Mouse (Mus musculus) limb, embryonic 12.5 days (tissue): Measurements from ENCODE around the gene Ell. TPM values are rescaled to one million over a fixed set of nuclear protein-coding genes. Genes with fewer than 3 reads are reported as not detected.

Experiments
- ATAC-seq: fragments of 200-750 bp; cut with Nextera tagmentation; 2 replicates; pipeline ENCODE4 v1.8.0; 2017; ENCODE audit warnings: low read depth, moderate TSS enrichment; ENCODE audit not compliant: insufficient number of reproducible peaks, insufficient read depth, low FRiP score, low TSS enrichment
- H3K27ac ChIP-seq: fragments of 300-500 bp; sonication (generic); 2 replicates; pipeline ENCODE4 v1.5.1; 2016; ENCODE audit warnings: mild to moderate bottlenecking, moderate library complexity
- H3K27me3 ChIP-seq: fragments of 300-500 bp; sonication (generic); 2 replicates; pipeline ENCODE4 v1.6.1; 2016; ENCODE audit warnings: mild to moderate bottlenecking, moderate library complexity
- H3K36me3 ChIP-seq: fragments of 300-500 bp; sonication (generic); 2 replicates; pipeline ENCODE4 v1.6.1; 2016; ENCODE audit warnings: mild to moderate bottlenecking, moderate library complexity
- H3K4me1 ChIP-seq: fragments of 300-500 bp; sonication (generic); replicated peaks from 2 replicates; pipeline ENCODE4 v1.6.1; 2016
- H3K4me2 ChIP-seq: fragments of 300-500 bp; sonication (generic); 2 replicates; pipeline ENCODE4 v1.6.1; 2016; ENCODE audit warnings: mild to moderate bottlenecking, moderate library complexity
- H3K4me3 ChIP-seq: fragments of 300-500 bp; sonication (generic); replicated peaks from 2 replicates; pipeline ENCODE4 v1.5.1; 2016; ENCODE audit warnings: mild to moderate bottlenecking
- H3K9ac ChIP-seq: fragments of 300-500 bp; sonication (generic); replicated peaks from 2 replicates; pipeline ENCODE4 v1.6.1; 2016; ENCODE audit warnings: mild to moderate bottlenecking, moderate library complexity
- H3K9me3 ChIP-seq: fragments of 300-500 bp; sonication (generic); 2 replicates; pipeline ENCODE4 v1.6.1; 2016; ENCODE audit warnings: mild to moderate bottlenecking, moderate library complexity
- WGBS: fragments of 180-500 bp; shearing (Covaris S2); methylation state at CpG from one replicate; pipeline ENCODE4 v1.1.7; 2016; 5-methylcytosine and 5-hydroxymethylcytosine counted together
- polyA plus RNA-seq: library from polyadenylated mRNA; unstranded; fragments of >200 nt; fragmentation: Nextera tagmentation; extraction: Ambion mirVana; gene quantifications from 2 replicates; pipeline ENCODE4 v1.2.1, GENCODE M21; 2016

Gene Ell
- polyA plus RNA-seq, 1 experiment from 2014 or later: 18.7 TPM

- WGBS: 37% methylated on average over 9 of the region's 9 CpGs
Observed at GRCm38 (mm10) chr8:70618888-70619334, 79.7 kb downstream of the Ell start.

GRCm38 (mm10) chr8:70622220-70622619 is 83.0 kb downstream of the Ell start:
- Histone ChIP-seq H3K27me3 (peaks cover 29% of the 10 kb centered on the region), H3K9ac (no peak overlapping the region), H3K27ac (no peak overlapping the region), H3K9me3 (no peaks in the 10 kb centered on the region), H3K4me3 (no peak overlapping the region), H3K4me1 (peaks cover 18% of the 10 kb centered on the region), H3K4me2 (no peak overlapping the region), H3K36me3 (no peaks in the 10 kb centered on the region)
- ATAC-seq: no peak
- 60% methylated on average over 3 of the region's 3 CpGs for WGBS

More at GRCm38 (mm10) chr8:70618888-70619334, 79.7 kb downstream of the Ell start:
- H3K4me2 ChIP-seq: no peak overlapping the region
- no peak for ATAC-seq
- no peaks in the 10 kb centered on the region for H3K36me3 ChIP-seq
- H3K27me3 ChIP-seq: peaks cover 29% of the 10 kb centered on the region
- no peak overlapping the region for H3K9ac ChIP-seq
- H3K4me3 ChIP-seq: no peak overlapping the region
- peaks cover 13% of the 10 kb centered on the region for H3K4me1 ChIP-seq
- no peaks in the 10 kb centered on the region for H3K9me3 ChIP-seq
- H3K27ac ChIP-seq: no peak overlapping the region

GRCm38 (mm10) chr8:70625104-70625503 is 85.8 kb downstream of the Ell start:
- Histone ChIP-seq H3K9me3 (no peaks in the 10 kb centered on the region), H3K4me1 (peaks cover 14% of the 10 kb centered on the region), H3K36me3 (no peaks in the 10 kb centered on the region), H3K4me3 (no peak overlapping the region), H3K27me3 (peaks cover 29% of the 10 kb centered on the region), H3K27ac (0 out of 2 replicates have a peak overlapping the region, but pooled peaks have one; percentile 53), H3K9ac (no peak overlapping the region), H3K4me2 (peak overlapping the region; percentile 19)
- 20% methylated on average over 5 of the region's 5 CpGs for WGBS
- ATAC-seq: no peak

- Histone ChIP-seq H3K4me1 (peaks cover 29% of the 10 kb centered on the region), H3K4me2 (no peak overlapping the region), H3K27ac (no peak overlapping the region), H3K9ac (no peak overlapping the region), H3K9me3 (no peaks in the 10 kb centered on the region), H3K4me3 (no peak overlapping the region), H3K27me3 (peaks cover 25% of the 10 kb centered on the region), H3K36me3 (no peaks in the 10 kb centered on the region)
- 89% methylated on average over 5 of the region's 5 CpGs for WGBS
- ATAC-seq: no peak
Observed at GRCm38 (mm10) chr8:70627041-70627440, 87.8 kb downstream of the Ell start.

- Histone ChIP-seq H3K4me2 (peak overlapping the region; percentile 73), H3K36me3 (no peaks in the 10 kb centered on the region), H3K4me1 (peaks cover 33% of the 10 kb centered on the region), H3K27ac (0 out of 2 replicates have a peak overlapping the region, but pooled peaks have one; percentile 53), H3K27me3 (peaks cover 23% of the 10 kb centered on the region), H3K4me3 (peak overlapping the region; percentile 54), H3K9ac (peak overlapping the region; percentile 59), H3K9me3 (no peaks in the 10 kb centered on the region)
- no peak for ATAC-seq
- WGBS: 56% methylated on average over 7 of the region's 7 CpGs
Observed at GRCm38 (mm10) chr8:70628986-70629490, 89.8 kb downstream of the Ell start.

GRCm38 (mm10) chr8:70629574-70630531 is 90.6 kb downstream of the Ell start:
- Histone ChIP-seq H3K9ac (peak overlapping the region; percentile 59), H3K27ac (peak overlapping the region; percentile 53), H3K4me1 (peaks cover 38% of the 10 kb centered on the region), H3K4me3 (peak overlapping the region; percentile 54), H3K36me3 (no peaks in the 10 kb centered on the region), H3K27me3 (peaks cover 23% of the 10 kb centered on the region), H3K9me3 (no peaks in the 10 kb centered on the region), H3K4me2 (peak overlapping the region; percentile 73)
- ATAC-seq: peak; percentile 83
- 1% methylated on average over 60 of the region's 60 CpGs for WGBS

- Histone ChIP-seq H3K27me3 (peaks cover 23% of the 10 kb centered on the region), H3K4me3 (0 out of 2 replicates have a peak overlapping the region, but pooled peaks have one; percentile 54), H3K4me1 (peaks cover 34% of the 10 kb centered on the region), H3K36me3 (no peaks in the 10 kb centered on the region), H3K4me2 (peak overlapping the region; percentile 73), H3K27ac (no peak overlapping the region), H3K9me3 (no peaks in the 10 kb centered on the region), H3K9ac (no peak overlapping the region; the same call in 1 of the 2 replicates)
- WGBS: 13% methylated on average over 22 of the region's 22 CpGs
- ATAC-seq: 0 out of 2 replicates have a peak, but pooled peaks have one; percentile 38
Observed at GRCm38 (mm10) chr8:70630532-70631381, 91.5 kb downstream of the Ell start.

GRCm38 (mm10) chr8:70631436-70631835 is 92.2 kb downstream of the Ell start:
- ATAC-seq: no peak
- Histone ChIP-seq H3K4me2 (no peak overlapping the region), H3K9me3 (no peaks in the 10 kb centered on the region), H3K4me1 (peaks cover 38% of the 10 kb centered on the region), H3K36me3 (no peaks in the 10 kb centered on the region), H3K27ac (no peak overlapping the region), H3K27me3 (peaks cover 23% of the 10 kb centered on the region), H3K4me3 (no peak overlapping the region), H3K9ac (no peak overlapping the region)
- 17% methylated on average over 24 of the region's 24 CpGs for WGBS

GRCm38 (mm10) chr8:70632346-70632892 is 93.2 kb downstream of the Ell start, which contains the start of gene Gdf15:
TSS of gene Gdf15 (minus strand) at chr8:70632456.
- Histone ChIP-seq H3K27ac (no peak within 1 kb of the TSS), H3K36me3 (no peaks in the 10 kb centered on the region)

GRCm38 (mm10) chr8:70634066-70634465 is 94.8 kb downstream of the Ell start:
- Histone ChIP-seq H3K4me3 (no peak overlapping the region), H3K4me2 (no peak overlapping the region), H3K27me3 (peaks cover 23% of the 10 kb centered on the region), H3K4me1 (peaks cover 51% of the 10 kb centered on the region), H3K9me3 (no peaks in the 10 kb centered on the region), H3K27ac (no peak overlapping the region), H3K9ac (no peak overlapping the region), H3K36me3 (no peaks in the 10 kb centered on the region)
- no peak for ATAC-seq
- WGBS: 67% methylated on average over 6 of the region's 6 CpGs

More at GRCm38 (mm10) chr8:70632346-70632892, 93.2 kb downstream of the Ell start, which contains the start of gene Gdf15:
- no peak for ATAC-seq
- H3K4me1 ChIP-seq: peaks cover 48% of the 10 kb centered on the region
- 68% methylated on average over 6 of the region's 6 CpGs for WGBS
- peak within 1 kb of the TSS; percentile 23; the same call in 1 of the 2 replicates for H3K9ac ChIP-seq
- H3K27me3 ChIP-seq: peaks cover 23% of the 10 kb centered on the region
- H3K9me3 ChIP-seq: no peaks in the 10 kb centered on the region
- no peak within 1 kb of the TSS for H3K4me2 ChIP-seq
- H3K4me3 ChIP-seq: no peak within 1 kb of the TSS
